Mouse (Mus musculus) heart, embryonic 14.5 days (tissue): ENCODE data around the gene Hoxd4. TPM values are rescaled to one million over a fixed set of nuclear protein-coding genes. Genes with fewer than 3 reads are reported as not detected.
A peak's percentile ranks its signal among the peaks of the same experiment; 100 is the strongest.

Experiments used
- microRNA counts: library from miRNA; unstranded; fragments of <30 nt; microRNA quantifications from one replicate; lab custom pipeline; 2016
- microRNA-seq: library from miRNA; unstranded; fragments of <30 nt; microRNA quantifications from one replicate; pipeline ENCODE4, GENCODE M21; 2016
- polyA plus RNA-seq: library from polyadenylated mRNA; unstranded; fragments of >200 nt; fragmentation: Nextera tagmentation; extraction: Ambion mirVana; gene quantifications from 2 replicates; pipeline ENCODE4 v1.2.1, GENCODE M21; 2014

The Hoxd4 gene
- polyA plus RNA-seq, 1 experiment from 2014 or later: 0.34 TPM

MicroRNAs within 50 kb of the gene (microRNA counts, 519-probe panel; counts per million panel counts)
- microRNA mmu-miR-10b (lab: Ali Mortazavi, UCI): 322 counts per million, percentile 70 among the panel's probes with 10 or more counts

Small RNA genes within 50 kb of the gene (microRNA-seq; reads per million reads assigned to microRNA genes)
- gene Gm44463 (not detected), gene Mir10b (1,167 reads per million, percentile 79 among the genes with 10 or more reads in this experiment)

Other genes with a start within 250 kb of the Hoxd4 start
- gene Lnpk, start 132.5 kb upstream of the Hoxd4 start, polyA plus RNA-seq: 18.7 and 20.1 TPM in 2 replicates
- not detected in 2 replicates for gene Evx2, start 52.4 kb upstream of the Hoxd4 start, polyA plus RNA-seq
- not detected in 2 replicates for gene Hoxd13, start 43.6 kb upstream of the Hoxd4 start, polyA plus RNA-seq
- not detected in 2 replicates for gene Hoxd12, start 36.9 kb upstream of the Hoxd4 start, polyA plus RNA-seq
- not detected in 2 replicates for gene Hoxd11, start 32.4 kb upstream of the Hoxd4 start, polyA plus RNA-seq
- not detected in 2 replicates for gene Hoxd10, start 20.0 kb upstream of the Hoxd4 start, polyA plus RNA-seq
- gene Hoxd9, start 14.2 kb upstream of the Hoxd4 start, polyA plus RNA-seq: 0.22 TPM in 1 of 2 replicates, not detected in the other
- gene Hoxd8, start 7.3 kb upstream of the Hoxd4 start, polyA plus RNA-seq: 0.36 and 0.61 TPM in 2 replicates
- 0.23 TPM in 1 of 2 replicates, not detected in the other for gene Hoxd3, start within 50 bp of the Hoxd4 start, polyA plus RNA-seq
- 0.05 TPM in 1 of 2 replicates, not detected in the other for gene Gm28230, start 14.8 kb downstream of the Hoxd4 start, polyA plus RNA-seq
- not detected in 2 replicates for gene Hoxd1, start 51.1 kb downstream of the Hoxd4 start, polyA plus RNA-seq
- gene Mtx2, start 113.9 kb downstream of the Hoxd4 start, polyA plus RNA-seq: 187 and 191 TPM in 2 replicates